Mouse (Mus musculus) forebrain, embryonic 12.5 days (tissue): ENCODE data around the gene Lmna. TPM values are rescaled to one million over a fixed set of nuclear protein-coding genes. Genes with fewer than 3 reads are reported as not detected.
A peak's percentile ranks its signal among the peaks of the same experiment; 100 is the strongest.

Source experiments
- ATAC-seq: fragments of 200-750 bp; cut with Nextera tagmentation; 2 replicates; pipeline ENCODE4 v1.8.0; 2017; ENCODE audit warnings: moderate TSS enrichment; ENCODE audit not compliant: low FRiP score
- H3K27ac ChIP-seq: fragments of 300-500 bp; sonication (generic); 2 replicates; pipeline ENCODE4 v1.5.1; 2016; ENCODE audit warnings: mild to moderate bottlenecking
- H3K27me3 ChIP-seq: fragments of 300-500 bp; sonication (generic); 2 replicates; pipeline ENCODE4 v1.6.1; 2016; ENCODE audit warnings: mild to moderate bottlenecking
- H3K36me3 ChIP-seq: fragments of 300-500 bp; sonication (generic); replicated peaks from 2 replicates; pipeline ENCODE4 v1.6.1; 2016; ENCODE audit warnings: mild to moderate bottlenecking
- H3K4me1 ChIP-seq: fragments of 300-500 bp; sonication (generic); 2 replicates; pipeline ENCODE4 v1.6.1; 2016
- H3K4me2 ChIP-seq: fragments of 300-500 bp; sonication (generic); 2 replicates; pipeline ENCODE4 v1.6.1; 2016; ENCODE audit warnings: mild to moderate bottlenecking, moderate library complexity
- H3K4me3 ChIP-seq: fragments of 300-500 bp; sonication (generic); replicated peaks from 2 replicates; pipeline ENCODE4 v1.5.1; 2016; ENCODE audit warnings: mild to moderate bottlenecking
- H3K9ac ChIP-seq: fragments of 300-500 bp; sonication (generic); 2 replicates; pipeline ENCODE4 v1.6.1; 2016; ENCODE audit warnings: mild to moderate bottlenecking
- H3K9me3 ChIP-seq: fragments of 300-500 bp; sonication (generic); 2 replicates; pipeline ENCODE4 v1.6.1; 2016
- WGBS: fragments of 180-500 bp; shearing (Covaris S2); methylation state at CpG from one replicate; pipeline ENCODE4 v1.1.7; 2016; 5-methylcytosine and 5-hydroxymethylcytosine counted together
- polyA plus RNA-seq: library from polyadenylated mRNA; unstranded; fragments of >200 nt; fragmentation: Nextera tagmentation; extraction: Ambion mirVana; gene quantifications from 2 replicates; pipeline ENCODE4 v1.2.1, GENCODE M21; 2016

The Lmna gene
- polyA plus RNA-seq, 1 experiment from 2014 or later: 25.8 TPM

- H3K4me3 ChIP-seq: peak overlapping the region; percentile 93
- ATAC-seq: no peak
- H3K36me3 ChIP-seq: peaks cover 60% of the 10 kb centered on the region
- peaks cover 69% of the 10 kb centered on the region for H3K4me1 ChIP-seq
- no peaks in the 10 kb centered on the region for H3K9me3 ChIP-seq
- H3K27ac ChIP-seq: peak overlapping the region; percentile 99
- 6% methylated on average over 63 of the region's 64 CpGs for WGBS
- H3K9ac ChIP-seq: peak overlapping the region; percentile 99
- peak overlapping the region; percentile 93 for H3K4me2 ChIP-seq
- no peaks in the 10 kb centered on the region for H3K27me3 ChIP-seq
These were observed 26.6 kb upstream of the Lmna start for GRCm38 (mm10) chr3:88536103-88536930.

DNA sequence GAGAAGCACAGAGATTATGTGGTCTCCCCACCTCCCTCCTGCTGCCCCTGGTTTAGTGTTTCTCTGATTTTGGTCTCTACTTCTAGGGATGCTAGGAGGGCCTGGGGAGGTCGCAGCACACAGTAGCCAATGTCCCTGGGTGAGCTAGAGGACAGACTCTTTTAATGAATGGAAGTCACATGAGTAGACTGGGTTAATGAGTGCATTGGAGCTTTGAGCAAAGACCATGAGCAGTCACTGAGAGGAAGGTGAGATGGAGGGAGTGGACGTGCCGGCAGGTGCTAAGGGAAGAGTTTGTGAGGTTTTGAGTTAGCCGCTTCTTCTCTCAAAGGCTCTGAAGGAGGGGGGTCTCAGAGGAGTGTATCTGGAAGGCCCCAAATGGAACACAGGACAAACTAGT lies 25.8 kb upstream of the Lmna start:
- no peak for ATAC-seq
- WGBS: 20% methylated on average over 4 of the region's 4 CpGs

GRCm38 (mm10) chr3:88535005-88535404 lies 25.2 kb upstream of the Lmna start:
- Histone ChIP-seq H3K9ac (peak overlapping the region; percentile 99), H3K27me3 (no peaks in the 10 kb centered on the region), H3K9me3 (no peaks in the 10 kb centered on the region), H3K36me3 (peaks cover 47% of the 10 kb centered on the region), H3K4me2 (peak overlapping the region; percentile 93), H3K4me1 (peaks cover 63% of the 10 kb centered on the region), H3K4me3 (peak overlapping the region; percentile 93), H3K27ac (peak overlapping the region; percentile 99)
- 0% methylated on average over 3 of the region's 3 CpGs for WGBS
- ATAC-seq: no peak

More for the DNA sequence above, 25.8 kb upstream of the Lmna start:
- no peaks in the 10 kb centered on the region for H3K9me3 ChIP-seq
- H3K4me3 ChIP-seq: peak overlapping the region; percentile 93
- H3K4me2 ChIP-seq: peak overlapping the region; percentile 93
- H3K27me3 ChIP-seq: no peaks in the 10 kb centered on the region
- H3K9ac ChIP-seq: peak overlapping the region; percentile 99
- peaks cover 52% of the 10 kb centered on the region for H3K36me3 ChIP-seq
- H3K4me1 ChIP-seq: peaks cover 63% of the 10 kb centered on the region
- peak overlapping the region; percentile 99 for H3K27ac ChIP-seq

- Histone ChIP-seq H3K27me3 (no peaks in the 10 kb centered on the region), H3K27ac (peak overlapping the region; percentile 99), H3K4me2 (peak overlapping the region; percentile 93), H3K4me3 (peak overlapping the region; percentile 93), H3K4me1 (peaks cover 66% of the 10 kb centered on the region), H3K36me3 (peaks cover 42% of the 10 kb centered on the region), H3K9ac (peak overlapping the region; percentile 99), H3K9me3 (no peaks in the 10 kb centered on the region)
- WGBS: 0% methylated on average over 4 of the region's 5 CpGs
- no peak for ATAC-seq
These were observed 23.9 kb upstream of the Lmna start for GRCm38 (mm10) chr3:88533706-88534105.

DNA sequence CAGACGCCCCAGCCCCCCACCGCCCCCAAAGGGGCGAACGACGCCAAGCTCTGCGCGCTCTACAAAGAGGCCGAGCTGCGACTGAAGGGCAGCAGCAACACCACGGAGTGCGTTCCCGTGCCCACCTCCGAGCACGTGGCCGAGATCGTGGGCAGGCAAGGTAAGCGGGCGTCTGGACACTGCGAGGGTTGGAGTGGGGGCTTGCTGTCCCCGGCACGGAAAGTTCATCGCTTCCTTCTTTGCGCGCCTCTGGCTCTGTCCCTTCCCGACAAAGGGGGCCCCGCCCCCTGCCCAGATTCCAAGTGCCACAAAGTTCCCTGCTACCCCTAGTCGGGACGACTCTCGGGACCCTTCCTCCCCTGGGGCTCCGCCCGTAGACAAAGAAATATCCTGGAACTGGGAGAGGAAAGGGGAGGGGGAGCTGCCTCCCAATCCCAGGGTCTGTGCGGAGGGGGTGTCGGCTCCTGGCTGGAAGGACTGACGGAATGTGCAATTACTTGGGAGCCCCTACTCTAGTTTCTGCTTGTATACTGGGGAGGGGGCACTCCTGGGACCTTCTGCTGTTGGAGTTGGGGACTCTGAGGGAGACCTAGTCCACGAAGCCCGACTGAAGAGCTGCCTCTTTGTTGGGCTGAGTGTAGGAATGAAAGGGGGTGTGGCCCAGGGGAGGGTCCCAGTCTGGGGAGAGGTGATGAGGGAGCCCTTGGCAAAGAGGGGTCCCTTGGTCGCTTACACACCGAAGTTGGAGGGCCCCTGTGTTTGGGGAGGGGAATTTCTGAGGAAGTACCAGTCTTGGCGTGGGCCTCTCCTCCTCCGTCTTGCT lies 23.1 kb upstream of the Lmna start:
- peaks cover 34% of the 10 kb centered on the region for H3K36me3 ChIP-seq
- peak overlapping the region; percentile 99 for H3K27ac ChIP-seq
- H3K4me2 ChIP-seq: peak overlapping the region; percentile 93
- H3K27me3 ChIP-seq: no peaks in the 10 kb centered on the region
- H3K9me3 ChIP-seq: no peaks in the 10 kb centered on the region
- H3K9ac ChIP-seq: peak overlapping the region; percentile 99
- H3K4me3 ChIP-seq: peak overlapping the region; percentile 93
- peak; percentile 49 for ATAC-seq
- peaks cover 66% of the 10 kb centered on the region for H3K4me1 ChIP-seq
- WGBS: under 1% methylated on average over 40 of the region's 40 CpGs

GRCm38 (mm10) chr3:88532299-88532674 lies 22.5 kb upstream of the Lmna start, which contains the start of gene Mex3a:
Gene Mex3a (plus strand): TSS chr3:88532395.
- H3K27ac ChIP-seq: peak within 1 kb of the TSS; percentile 99
- WGBS: under 1% methylated on average over 21 of the region's 31 CpGs
- ATAC-seq: no peak
- H3K9ac ChIP-seq: peak within 1 kb of the TSS; percentile 99
- H3K9me3 ChIP-seq: no peaks in the 10 kb centered on the region
- H3K27me3 ChIP-seq: no peaks in the 10 kb centered on the region
- peaks cover 28% of the 10 kb centered on the region for H3K36me3 ChIP-seq
- H3K4me1 ChIP-seq: peaks cover 66% of the 10 kb centered on the region
- H3K4me2 ChIP-seq: peak within 1 kb of the TSS; percentile 93
- peak within 1 kb of the TSS; percentile 93 for H3K4me3 ChIP-seq

GRCm38 (mm10) chr3:88531348-88532298 lies 21.9 kb upstream of the Lmna start:
- H3K4me1 ChIP-seq: peaks cover 65% of the 10 kb centered on the region
- ATAC-seq: peak; percentile 87

DNA sequence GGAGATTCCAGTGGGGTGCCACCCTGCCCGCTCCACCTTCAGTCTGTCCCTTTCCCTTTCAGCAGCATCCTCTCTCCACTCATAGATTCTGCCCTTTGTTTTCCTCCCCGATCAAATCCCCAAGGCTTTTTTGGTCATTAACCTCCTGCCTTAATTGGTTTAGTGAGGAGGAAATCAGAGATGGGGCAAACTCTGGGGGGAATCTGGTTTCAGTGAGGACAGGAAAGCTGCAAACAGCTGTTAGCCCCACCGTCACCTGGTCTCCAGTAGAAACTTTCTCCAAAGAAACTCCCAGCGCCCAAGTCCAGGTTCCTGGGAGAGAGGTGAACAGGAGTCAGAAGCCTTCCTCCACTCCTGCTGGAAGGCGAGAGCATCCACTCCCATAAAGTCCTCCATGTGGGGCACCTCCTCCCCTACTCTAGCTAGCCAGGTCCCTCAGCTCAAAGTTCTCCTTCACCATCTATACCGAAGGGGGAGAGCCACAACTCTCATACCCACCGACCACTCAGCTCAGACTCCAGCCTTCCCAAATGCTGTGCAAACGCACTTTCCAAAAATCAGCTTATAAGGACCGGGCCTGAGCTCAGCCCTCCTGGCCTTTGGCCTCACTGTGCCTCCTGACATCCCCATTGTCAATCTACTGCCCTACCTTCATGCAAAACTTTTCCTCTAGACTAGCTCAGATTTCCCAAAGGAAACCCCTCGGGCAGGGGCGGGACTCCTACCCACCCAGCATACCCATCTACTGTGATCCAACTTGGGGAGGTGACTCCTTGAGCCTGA lies 20.5 kb upstream of the Lmna start:
- WGBS: 5% methylated on average over 11 of the region's 11 CpGs
- peak overlapping the region; percentile 99 for H3K27ac ChIP-seq
- peak overlapping the region; percentile 99 for H3K9ac ChIP-seq
- ATAC-seq: no peak
- peaks cover 62% of the 10 kb centered on the region for H3K4me1 ChIP-seq
- no peaks in the 10 kb centered on the region for H3K9me3 ChIP-seq
- peak overlapping the region; percentile 93 for H3K4me2 ChIP-seq
- H3K27me3 ChIP-seq: no peaks in the 10 kb centered on the region
- H3K4me3 ChIP-seq: peak overlapping the region; percentile 93
- peaks cover 9% of the 10 kb centered on the region; the same call in 1 of the 2 replicates for H3K36me3 ChIP-seq

More at GRCm38 (mm10) chr3:88531348-88532298, 21.9 kb upstream of the Lmna start:
- H3K9me3 ChIP-seq: no peaks in the 10 kb centered on the region
- no peaks in the 10 kb centered on the region for H3K27me3 ChIP-seq
- peak overlapping the region; percentile 93 for H3K4me2 ChIP-seq
- peak overlapping the region; percentile 93 for H3K4me3 ChIP-seq
- H3K9ac ChIP-seq: peak overlapping the region; percentile 99
- peaks cover 21% of the 10 kb centered on the region for H3K36me3 ChIP-seq
- WGBS: 1% methylated on average over 58 of the region's 63 CpGs
- peak overlapping the region; percentile 99 for H3K27ac ChIP-seq

GRCm38 (mm10) chr3:88529204-88530000 lies 19.6 kb upstream of the Lmna start:
- Histone ChIP-seq H3K9ac (peak overlapping the region; percentile 99), H3K27ac (peak overlapping the region; percentile 99), H3K4me2 (peak overlapping the region; percentile 93), H3K9me3 (no peaks in the 10 kb centered on the region), H3K27me3 (no peaks in the 10 kb centered on the region), H3K36me3 (peaks cover 8% of the 10 kb centered on the region), H3K4me1 (peaks cover 54% of the 10 kb centered on the region), H3K4me3 (peak overlapping the region; percentile 93)
- 24% methylated on average over 7 of the region's 7 CpGs for WGBS
- ATAC-seq: no peak

- Histone ChIP-seq H3K4me1 (peaks cover 51% of the 10 kb centered on the region), H3K4me2 (peak overlapping the region; percentile 93; the same call in 1 of the 2 replicates), H3K9me3 (no peaks in the 10 kb centered on the region), H3K27me3 (no peaks in the 10 kb centered on the region), H3K27ac (no peak overlapping the region), H3K9ac (peak overlapping the region; percentile 99; the same call in 1 of the 2 replicates), H3K4me3 (no peak overlapping the region), H3K36me3 (peaks cover 15% of the 10 kb centered on the region)
- ATAC-seq: no peak
- 81% methylated on average over 11 of the region's 11 CpGs for WGBS
These were observed 18.9 kb upstream of the Lmna start for GRCm38 (mm10) chr3:88528646-88529045.
